Comparison of ENCODE assay signal across 8 mouse cellular contexts in genomic region chr3:30792737-30793402, GRCm38 (mm10). TPM values are rescaled to one million over a fixed set of nuclear protein-coding genes. Genes with fewer than 3 reads are reported as not detected.
DNase-seq lines count a peak whose midpoint lies in the region; ATAC-seq lines count a peak whose summit lies in the region.

Sec62 (plus strand) TSS chr3:30792875.

- no peaks in the 10 kb centered on the region for H3K9me3 ChIP-seq in forebrain, embryonic 11.5 days (ENCODE audit: control insufficient read depth, low read length)
- no peaks in the 10 kb centered on the region for H3K9me3 ChIP-seq in heart, embryonic 16.5 days (replicated peaks; ENCODE audit: control insufficient read depth, low read length)
- no peaks in the 10 kb centered on the region for H3K9me3 ChIP-seq in liver, embryonic 15.5 days (replicated peaks)
- no peaks in the 10 kb centered on the region for H3K9me3 ChIP-seq in neural tube, embryonic 12.5 days

- H3K4me2 ChIP-seq in forebrain, embryonic 11.5 days (ENCODE audit: low read depth, low read length, severe bottlenecking): peak within 1 kb of the TSS; percentile 75
- H3K4me2 ChIP-seq in heart, embryonic 16.5 days (ENCODE audit: low read depth, low read length): peak within 1 kb of the TSS; percentile 78
- H3K4me2 ChIP-seq in liver, embryonic 15.5 days: peak within 1 kb of the TSS; percentile 76
- peak within 1 kb of the TSS; percentile 63 for H3K4me2 ChIP-seq in neural tube, embryonic 12.5 days (replicated peaks)

- peak within 1 kb of the TSS; percentile 80 for H3K27ac ChIP-seq in forebrain, embryonic 11.5 days (ENCODE audit: low read depth, low read length)
- peak within 1 kb of the TSS; percentile 86 for H3K27ac ChIP-seq in heart, embryonic 16.5 days (ENCODE audit: low read length)
- H3K27ac ChIP-seq in liver, embryonic 15.5 days (replicated peaks): peak within 1 kb of the TSS; percentile 93
- H3K27ac ChIP-seq in neural tube, embryonic 12.5 days: peak within 1 kb of the TSS; percentile 82

- no peaks in the 10 kb centered on the region for H3K36me3 ChIP-seq in forebrain, embryonic 11.5 days (ENCODE audit: control insufficient read depth, insufficient read depth, low read length)
- H3K36me3 ChIP-seq in heart, embryonic 16.5 days (ENCODE audit: control insufficient read depth, insufficient read depth): no peaks in the 10 kb centered on the region
- H3K36me3 ChIP-seq in liver, embryonic 15.5 days (replicated peaks): no peaks in the 10 kb centered on the region
- no peaks in the 10 kb centered on the region for H3K36me3 ChIP-seq in neural tube, embryonic 12.5 days

- DNase-seq in CD8-positive naive resting alpha-beta T cell, adult 2 months (ENCODE audit: low read depth in 2 of 2, low spot score in 2 of 2): peak; percentile 91 to 93
- DNase-seq in c-Kit-positive CD71-negative TER-119-negative erythroid progenitor cells, embryonic 14.5 days (ENCODE audit: low read depth): peak; percentile 83
- DNase-seq in forebrain, embryonic 11.5 days (ENCODE audit: low spot score): peak; percentile 98
- DNase-seq in kidney, postnatal 36 days: peak; percentile 93 to 96
- DNase-seq in telencephalon, adult 2 months (ENCODE audit: low read depth, low spot score): peak; percentile 73

- peak; percentile 98 for ATAC-seq in forebrain, embryonic 11.5 days (replicated peaks; ENCODE audit: low FRiP score)
- ATAC-seq in heart, embryonic 16.5 days (replicated peaks; ENCODE audit: extremely low read depth, insufficient read depth, low FRiP score): peak; percentile 97
- ATAC-seq in liver, embryonic 15.5 days (ENCODE audit: insufficient read depth): peak; percentile 89
- ATAC-seq in neural tube, embryonic 12.5 days (ENCODE audit: low FRiP score, low read depth): peak; percentile 99

- H3K9ac ChIP-seq in forebrain, embryonic 11.5 days (ENCODE audit: low read length): peak within 1 kb of the TSS; percentile 98
- H3K9ac ChIP-seq in heart, embryonic 16.5 days (ENCODE audit: low read length): peak within 1 kb of the TSS; percentile 99
- peak within 1 kb of the TSS; percentile 99 for H3K9ac ChIP-seq in liver, embryonic 15.5 days
- peak within 1 kb of the TSS; percentile 98 for H3K9ac ChIP-seq in neural tube, embryonic 12.5 days

- H3K4me1 ChIP-seq in forebrain, embryonic 11.5 days (replicated peaks; ENCODE audit: control insufficient read depth, insufficient read depth, low read length): no peaks in the 10 kb centered on the region
- peaks cover 3% of the 10 kb centered on the region; the same call in 1 of the 2 replicates for H3K4me1 ChIP-seq in heart, embryonic 16.5 days (ENCODE audit: control insufficient read depth, insufficient read depth, low read length)
- peaks cover 20% of the 10 kb centered on the region for H3K4me1 ChIP-seq in liver, embryonic 15.5 days (replicated peaks)
- no peaks in the 10 kb centered on the region for H3K4me1 ChIP-seq in neural tube, embryonic 12.5 days

- under 1% methylated on average over 61 of the region's 62 CpGs for WGBS in forebrain, embryonic 11.5 days
- WGBS in heart, embryonic 16.5 days: under 1% methylated on average over 62 of the region's 62 CpGs
- 0% methylated on average over 61 of the region's 62 CpGs for WGBS in liver, embryonic 15.5 days (ENCODE audit: insufficient replicate concordance)
- under 1% methylated on average over 62 of the region's 62 CpGs for WGBS in neural tube, embryonic 12.5 days

- peak within 1 kb of the TSS; percentile 98 for H3K4me3 ChIP-seq in forebrain, embryonic 11.5 days (ENCODE audit: low read depth, low read length)
- peak within 1 kb of the TSS; percentile 98 for H3K4me3 ChIP-seq in heart, embryonic 16.5 days (ENCODE audit: low read length)
- H3K4me3 ChIP-seq in liver, embryonic 15.5 days (replicated peaks): peak within 1 kb of the TSS; percentile 98
- peak within 1 kb of the TSS; percentile 97 for H3K4me3 ChIP-seq in neural tube, embryonic 12.5 days

- no peaks in the 10 kb centered on the region for H3K27me3 ChIP-seq in forebrain, embryonic 11.5 days (ENCODE audit: control insufficient read depth, insufficient read depth, low read length)
- no peaks in the 10 kb centered on the region for H3K27me3 ChIP-seq in heart, embryonic 16.5 days (ENCODE audit: control insufficient read depth, insufficient read depth, low read length)
- 0 out of 2 replicates have a peak, but pooled peaks cover 12% of the 10 kb centered on the region for H3K27me3 ChIP-seq in liver, embryonic 15.5 days
- no peaks in the 10 kb centered on the region for H3K27me3 ChIP-seq in neural tube, embryonic 12.5 days (replicated peaks)

RNA-seq across cellular contexts. Expression of gene Sec62, which starts in this region (rescaled TPM):
- polyA plus RNA-seq in forebrain, embryonic 11.5 days (2014; fragmentation: Nextera tagmentation; extraction: Ambion mirVana): 48.5 and 62.0 TPM in 2 replicates
- 38.9 and 45.8 TPM in 2 replicates for polyA plus RNA-seq in heart, embryonic 16.5 days (2015; fragmentation: Nextera tagmentation; extraction: Ambion mirVana)
- 34.4 and 50.2 TPM in 2 replicates for polyA plus RNA-seq in liver, embryonic 15.5 days (2015; fragmentation: Nextera tagmentation; extraction: Ambion mirVana)
- polyA plus RNA-seq in neural tube, embryonic 12.5 days (2016; fragmentation: Nextera tagmentation; extraction: Ambion mirVana): 84.1 and 87.4 TPM in 2 replicates

Comparison
In these comparisons a context has a peak if more than half of its experiments do, and no peak if none do; other contexts are left out.
1. Peak in every context shown above with its lines: DNase-seq, ATAC-seq, H3K4me3 ChIP-seq and H3K27ac ChIP-seq.